Mouse (Mus musculus) left cerebral cortex, postnatal 10 days (tissue): ENCODE measurements at regions not wholly inside any gene's neighbourhood (a gene's known extent, or its start where the extent isn't known, plus 50 kb on each side); places are given as distances from the start of the nearest gene placed in this dataset.
A peak's percentile ranks its signal among the peaks of the same experiment; 100 is the strongest.

ENCODE experiments used
- DNase-seq, 2 experiments: peaks; one replicate each; pipeline ENCODE4 v3.0.0; 2021 to 2022; ENCODE audit warnings: low spot score in 2 of 2, mixed read lengths in 1 of 2; ENCODE audit errors: extremely low spot score in 1 of 2
- intact Hi-C: fragments of 180-260 bp; cut with DNase I; formaldehyde crosslinking; loops from one replicate; pipeline ENCODE4 v1.15.1; 2025

- intact Hi-C loops: no loop called here
- DNase-seq: peak in 1 of 2 experiments; percentile 52
Observed at GRCm38 (mm10) chr9:122064937-122065673, 52.0 kb upstream of the Snrk start.

- intact Hi-C loops: no loop called here
Observed at GRCm38 (mm10) chr9:122055820-122056550, 59.1 kb upstream of the Pomgnt2 start.

GRCm38 (mm10) chr9:122051716-122052115 is 54.8 kb upstream of the Pomgnt2 start:
- intact Hi-C loops: no loop called here

More at GRCm38 (mm10) chr9:122055820-122056550, 59.1 kb upstream of the Pomgnt2 start:
- no peak for DNase-seq

GRCm38 (mm10) chr9:122051096-122051495 is 54.2 kb upstream of the Pomgnt2 start:
- no peak for DNase-seq
- intact Hi-C loops: no loop called here

More at GRCm38 (mm10) chr9:122051716-122052115, 54.8 kb upstream of the Pomgnt2 start:
- DNase-seq: no peak

- intact Hi-C loops: no loop called here
- DNase-seq: no peak
Observed at GRCm38 (mm10) chr9:122048999-122049398, 52.1 kb upstream of the Pomgnt2 start.

GRCm38 (mm10) chr9:122047962-122048625 is 51.2 kb upstream of the Pomgnt2 start:
- intact Hi-C loops: no loop called here
- DNase-seq: peak; percentile 29 to 37
